Mouse (Mus musculus): Measurements from ENCODE around the gene Prl7d1. TPM values are rescaled to one million over a fixed set of nuclear protein-coding genes. Genes with fewer than 3 reads are reported as not detected.
"Not testable (repeated sequence)": the region's sequence is repeated elsewhere in the genome, so short reads cannot be mapped to it uniquely, and the experiment has no call there.

Gene Prl7d1
- not detected for total RNA-seq (2021)

GRCm38 (mm10) chr13:27716636-27717035 is at the start of gene Prl7d1:
Prl7d1 (minus strand) TSS chr13:27716736.
- DNase-seq: no peak

DNA sequence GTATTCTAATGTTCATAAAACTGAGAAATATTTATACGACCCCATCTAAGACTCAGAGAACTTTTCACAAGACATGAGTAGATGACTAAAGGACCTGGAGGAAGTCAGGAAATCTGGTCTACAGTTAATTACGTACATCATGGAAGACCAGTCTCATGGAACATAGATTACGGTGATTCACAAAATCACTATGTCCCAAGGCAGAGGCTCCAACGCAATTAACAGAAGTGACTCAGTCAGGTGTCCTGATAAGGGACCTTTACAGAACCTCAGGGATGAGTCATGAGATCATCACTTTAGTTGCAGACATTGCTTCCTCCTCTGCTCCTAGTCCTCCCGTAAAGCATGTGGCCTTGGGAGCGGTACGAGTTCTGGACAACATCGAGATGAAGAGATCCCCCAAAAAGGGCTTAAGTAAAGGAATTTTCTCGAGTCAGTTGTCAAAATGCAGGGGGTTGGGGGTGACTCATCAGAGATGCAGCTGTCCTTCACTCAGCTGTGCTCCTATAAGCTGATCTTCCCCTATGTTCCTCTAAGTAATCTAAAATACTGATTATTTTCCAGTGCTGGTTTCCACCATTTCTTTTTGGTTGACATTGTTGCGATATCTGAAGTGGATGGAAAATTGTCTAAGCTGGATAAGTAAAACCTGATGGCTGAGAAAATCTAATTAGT is 18.1 kb upstream of the Prl7d1 start:
- DNase-seq: no peak

DNA sequence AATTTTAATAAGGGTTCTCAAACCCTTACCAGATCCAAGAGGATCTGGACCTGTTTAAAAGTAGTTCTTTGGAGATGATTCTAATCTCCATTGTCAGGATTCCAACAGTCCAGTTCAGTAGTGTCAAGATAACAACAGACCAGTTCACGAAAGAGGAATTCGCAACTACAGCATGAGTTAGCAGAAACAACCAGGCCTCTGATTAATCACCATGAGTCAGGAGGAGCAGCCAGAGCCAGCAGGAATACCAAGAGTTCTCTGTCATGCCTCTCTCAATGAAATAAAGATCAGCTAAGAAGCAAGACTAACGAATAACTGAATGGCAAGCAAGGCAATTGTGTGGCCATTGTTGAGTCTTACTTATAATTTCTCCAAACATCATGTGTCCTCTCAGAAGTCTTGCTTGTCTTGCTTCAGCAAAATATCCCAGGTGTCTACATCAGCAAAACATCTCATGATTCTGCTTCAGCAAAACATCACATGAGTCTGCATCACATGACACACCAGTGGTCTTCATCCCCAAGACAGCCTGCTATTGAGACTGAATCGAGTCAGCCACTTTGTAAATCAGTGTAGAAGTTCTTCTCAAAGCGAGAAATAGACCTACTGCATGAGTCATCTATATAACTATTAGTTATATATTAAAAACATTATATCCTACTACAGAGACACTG is 13.9 kb upstream of the Prl7d1 start:
- not testable (repeated sequence) for DNase-seq

DNA sequence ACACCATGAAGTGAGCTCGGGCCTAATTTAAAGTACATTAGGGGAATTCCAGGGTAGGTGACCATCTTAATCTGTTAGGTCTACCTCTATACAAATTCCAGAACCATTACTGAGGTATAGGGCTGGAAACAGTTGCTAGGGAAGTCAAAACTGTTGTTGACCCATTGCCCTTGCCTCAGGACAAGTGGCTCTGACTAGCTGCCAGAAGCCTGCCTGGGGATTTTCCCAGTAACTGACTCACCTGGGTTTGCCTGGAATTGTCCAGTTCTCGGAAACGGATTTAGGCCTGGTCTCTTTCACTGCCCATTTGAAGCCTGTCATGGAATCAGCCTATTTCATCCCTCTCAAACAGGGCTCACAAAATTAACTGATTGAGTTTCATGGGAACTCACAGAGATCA is 8.5 kb upstream of the Prl7d1 start:
- DNase-seq: not testable (repeated sequence)

GRCm38 (mm10) chr13:27706521-27706920 is 10.0 kb downstream of the Prl7d1 start:
- no peak for DNase-seq

GRCm38 (mm10) chr13:27667936-27668335 is 48.6 kb downstream of the Prl7d1 start, which contains the start of gene Prl7a2:
Prl7a2 (minus strand) TSS chr13:27668036.
- DNase-seq: no peak

DNA sequence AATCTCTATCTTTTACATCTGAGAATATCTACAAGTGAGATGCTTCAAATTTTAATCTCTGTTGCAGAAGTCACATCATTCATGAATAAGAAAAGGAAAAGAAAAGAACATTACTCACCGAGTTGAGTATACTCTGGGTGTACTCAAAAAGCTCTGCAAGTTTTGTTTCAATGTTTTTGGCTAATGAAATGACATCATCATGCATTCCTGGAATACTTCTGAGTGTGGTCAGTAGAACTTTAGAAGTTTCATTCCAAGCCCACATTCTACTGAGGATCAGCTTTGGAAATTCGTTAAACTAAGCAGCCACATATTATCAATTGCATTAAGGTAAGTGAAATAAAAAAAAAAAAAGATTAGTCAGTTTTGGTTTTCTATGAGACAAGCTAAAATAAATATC is 55.8 kb downstream of the Prl7d1 start:
- no peak for DNase-seq

Other genes starting within 250 kb of the Prl7d1 start
- gene Prl8a8, start 203.5 kb downstream of the Prl7d1 start, total RNA-seq (2021): not detected
- gene Prl8a9, start 152.1 kb downstream of the Prl7d1 start, total RNA-seq (2021): not detected
- gene Prl8a1, start 134.6 kb downstream of the Prl7d1 start, total RNA-seq (2021): not detected
- gene Prl7b1, start 106.2 kb downstream of the Prl7d1 start, total RNA-seq (2021): not detected
- not detected for gene Prl7a1, start 74.2 kb downstream of the Prl7d1 start, total RNA-seq (2021)
- gene Prl7a2, start 48.7 kb downstream of the Prl7d1 start, total RNA-seq (2021): not detected
- not detected for gene Prl7c1, start 64.1 kb upstream of the Prl7d1 start, total RNA-seq (2021)
- not detected for gene Prl2a1, start 84.9 kb upstream of the Prl7d1 start, total RNA-seq (2021)
- gene Prl2c1, start 132.6 kb upstream of the Prl7d1 start, total RNA-seq (2021): not detected